Mouse (Mus musculus) heart, embryonic 12.5 days (tissue): Measurements from ENCODE around the gene Gm10330. TPM values are rescaled to one million over a fixed set of nuclear protein-coding genes. Genes with fewer than 3 reads are reported as not detected.
"Not testable (repeated sequence)": the region's sequence is repeated elsewhere in the genome, so short reads cannot be mapped to it uniquely, and the experiment has no call there.

ENCODE experiments used
- ATAC-seq: fragments of 200-750 bp; cut with Nextera tagmentation; 2 replicates; pipeline ENCODE4 v1.8.0; 2017; ENCODE audit warnings: moderate TSS enrichment, moderate library complexity; ENCODE audit not compliant: insufficient number of reproducible peaks, low FRiP score
- H3K27ac ChIP-seq: fragments of 300-500 bp; sonication (generic); 2 replicates; pipeline ENCODE4 v1.5.1; 2016; ENCODE audit warnings: mild to moderate bottlenecking, moderate library complexity; ENCODE audit not compliant: poor library complexity, severe bottlenecking
- H3K27me3 ChIP-seq: fragments of 300-500 bp; sonication (generic); replicated peaks from 2 replicates; pipeline ENCODE4 v1.6.1; 2016; ENCODE audit warnings: mild to moderate bottlenecking, moderate library complexity
- H3K36me3 ChIP-seq: fragments of 300-500 bp; sonication (generic); 2 replicates; pipeline ENCODE4 v1.6.1; 2016; ENCODE audit warnings: mild to moderate bottlenecking, moderate library complexity
- H3K4me1 ChIP-seq: fragments of 300-500 bp; sonication (generic); replicated peaks from 2 replicates; pipeline ENCODE4 v1.6.1; 2016; ENCODE audit warnings: mild to moderate bottlenecking
- H3K4me2 ChIP-seq: fragments of 300-500 bp; sonication (generic); 2 replicates; pipeline ENCODE4 v1.6.1; 2016; ENCODE audit warnings: mild to moderate bottlenecking, moderate library complexity
- H3K4me3 ChIP-seq: fragments of 300-500 bp; sonication (generic); 2 replicates; pipeline ENCODE4 v1.5.1; 2016; ENCODE audit warnings: mild to moderate bottlenecking
- H3K9ac ChIP-seq: fragments of 300-500 bp; sonication (generic); 2 replicates; pipeline ENCODE4 v1.6.1; 2016; ENCODE audit warnings: mild to moderate bottlenecking, moderate library complexity
- H3K9me3 ChIP-seq: fragments of 300-500 bp; sonication (generic); replicated peaks from 2 replicates; pipeline ENCODE4 v1.6.1; 2016; ENCODE audit warnings: mild to moderate bottlenecking, moderate library complexity
- WGBS: fragments of 180-500 bp; shearing (Covaris S2); methylation state at CpG from one replicate; pipeline ENCODE4 v1.1.7; 2016; 5-methylcytosine and 5-hydroxymethylcytosine counted together
- polyA plus RNA-seq: library from polyadenylated mRNA; unstranded; fragments of >200 nt; fragmentation: Nextera tagmentation; extraction: Ambion mirVana; gene quantifications from 2 replicates; pipeline ENCODE4 v1.2.1, GENCODE M21; 2016

The Gm10330 gene
- 0.32 and 0.33 TPM in 2 replicates for polyA plus RNA-seq

GRCm38 (mm10) chr12:23780165-23780564 lies at the start of gene Gm10330:
Gene Gm10330 (minus strand): TSS chr12:23780265.
- not testable (repeated sequence) for H3K4me2 ChIP-seq, H3K27ac ChIP-seq, H3K4me1 ChIP-seq, H3K9me3 ChIP-seq, H3K36me3 ChIP-seq, ATAC-seq, H3K27me3 ChIP-seq, H3K9ac ChIP-seq, H3K4me3 ChIP-seq
- WGBS: 93% methylated on average over 1 of the region's 1 CpGs

GRCm38 (mm10) chr12:23800776-23801175 lies 20.7 kb upstream of the Gm10330 start:
- ATAC-seq, H3K27me3 ChIP-seq, H3K27ac ChIP-seq, H3K4me1 ChIP-seq, H3K36me3 ChIP-seq, H3K9ac ChIP-seq: not testable (repeated sequence)
- Histone ChIP-seq H3K9me3 (peaks cover 12% of the 10 kb centered on the region), H3K4me3 (peak overlapping the region; percentile 33), H3K4me2 (peak overlapping the region; percentile 33; the same call in 1 of the 2 replicates)
- 9% methylated on average over 39 of the region's 43 CpGs for WGBS

GRCm38 (mm10) chr12:23800366-23800765 lies 20.3 kb upstream of the Gm10330 start:
- peak overlapping the region; percentile 33; the same call in 1 of the 2 replicates for H3K4me2 ChIP-seq
- H3K4me1 ChIP-seq, H3K9ac ChIP-seq, H3K27me3 ChIP-seq, H3K27ac ChIP-seq, ATAC-seq, H3K36me3 ChIP-seq: not testable (repeated sequence)
- peaks cover 12% of the 10 kb centered on the region for H3K9me3 ChIP-seq
- WGBS: 7% methylated on average over 31 of the region's 48 CpGs
- H3K4me3 ChIP-seq: peak overlapping the region; percentile 33
